Mouse (Mus musculus): ENCODE measurements at regions not wholly inside any gene's neighbourhood (a gene's known extent, or its start where the extent isn't known, plus 50 kb on each side); places are given as distances from the start of the nearest gene placed in this dataset.

GRCm38 (mm10) chr14:105056171-105056570 is 121.0 kb downstream of the Rbm26 start:
- no peak for DNase-seq (ENCODE audit: low spot score)

DNA sequence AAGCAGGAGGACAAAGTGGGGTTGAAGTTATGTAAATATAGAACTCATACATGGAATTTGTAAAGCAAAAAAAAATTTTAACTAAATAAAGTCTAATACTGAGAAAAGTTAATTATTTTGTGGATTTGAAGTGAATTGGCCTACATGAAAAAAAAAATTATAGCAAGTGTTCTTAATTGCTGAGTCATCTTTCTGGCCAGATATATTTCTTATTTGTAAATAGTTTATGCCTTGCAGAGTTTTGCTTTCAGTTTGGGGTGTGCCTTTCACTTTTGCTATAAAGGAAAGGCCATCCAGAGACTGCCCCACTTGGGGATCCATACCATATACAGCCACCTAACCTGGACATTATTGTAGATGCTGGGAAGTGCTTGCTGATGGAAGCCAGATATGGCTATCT is 138.3 kb downstream of the Rbm26 start:
- DNase-seq (ENCODE audit: low spot score), result no peak

GRCm38 (mm10) chr14:105034712-105035377 is 142.3 kb downstream of the Rbm26 start:
- DNase-seq (ENCODE audit: low spot score), result no peak

DNA sequence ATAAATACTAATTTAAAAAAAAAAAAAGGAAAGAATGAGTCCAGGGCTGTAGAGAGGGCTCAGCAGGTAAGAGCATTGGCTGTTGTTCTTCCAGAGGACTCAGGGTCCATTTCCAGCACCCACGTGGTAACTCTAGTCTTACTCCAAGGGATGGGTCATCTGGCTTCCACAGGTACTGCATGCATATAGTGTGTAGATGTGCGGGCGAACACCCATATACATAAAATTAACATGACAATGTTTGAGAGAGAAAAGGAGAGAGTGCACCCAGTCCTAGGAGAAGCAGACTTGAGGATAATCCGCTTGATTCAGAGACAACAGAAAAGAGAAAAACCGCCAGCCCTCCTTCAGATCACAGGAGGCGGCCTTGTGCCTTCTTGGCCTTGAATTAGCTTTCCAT is 157.2 kb downstream of the Rbm26 start:
- DNase-seq (ENCODE audit: low spot score), result no peak

DNA sequence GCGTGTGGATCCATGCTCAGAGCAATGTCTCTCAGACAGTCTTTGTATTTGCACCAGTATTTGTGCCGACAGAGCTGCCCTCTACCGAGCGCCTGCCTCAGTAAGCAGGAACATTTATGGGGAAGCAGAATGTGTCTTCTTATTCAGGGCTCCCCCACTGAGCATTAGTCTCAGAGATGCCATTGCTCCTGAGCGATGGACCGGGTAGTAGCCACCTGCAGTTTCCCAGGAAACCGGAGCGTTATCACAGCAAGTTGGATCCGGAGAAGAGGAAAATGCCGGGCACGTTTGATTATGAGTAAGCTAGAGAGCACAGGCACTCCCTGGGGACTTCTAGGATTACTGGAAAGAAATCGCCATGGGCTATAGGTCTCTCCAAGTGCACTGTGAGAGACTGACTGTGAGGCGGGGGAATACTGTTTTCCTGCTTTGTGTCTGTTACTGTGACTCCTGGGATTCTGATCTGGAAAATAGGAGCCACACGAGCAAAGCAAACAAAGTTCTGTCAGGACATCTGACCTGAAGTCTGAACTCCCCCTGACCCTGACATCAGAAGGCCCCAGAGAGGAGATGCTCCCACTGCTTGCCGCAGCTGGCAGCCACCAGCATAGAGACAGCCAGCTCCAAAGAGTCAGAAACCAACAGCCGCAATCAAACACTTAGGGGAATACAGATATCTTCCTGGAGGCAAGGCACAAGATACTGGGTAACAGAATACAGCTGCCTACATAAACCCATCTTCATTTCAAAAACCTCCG is 160.9 kb downstream of the Rbm26 start:
- no peak for DNase-seq (ENCODE audit: low spot score)

DNA sequence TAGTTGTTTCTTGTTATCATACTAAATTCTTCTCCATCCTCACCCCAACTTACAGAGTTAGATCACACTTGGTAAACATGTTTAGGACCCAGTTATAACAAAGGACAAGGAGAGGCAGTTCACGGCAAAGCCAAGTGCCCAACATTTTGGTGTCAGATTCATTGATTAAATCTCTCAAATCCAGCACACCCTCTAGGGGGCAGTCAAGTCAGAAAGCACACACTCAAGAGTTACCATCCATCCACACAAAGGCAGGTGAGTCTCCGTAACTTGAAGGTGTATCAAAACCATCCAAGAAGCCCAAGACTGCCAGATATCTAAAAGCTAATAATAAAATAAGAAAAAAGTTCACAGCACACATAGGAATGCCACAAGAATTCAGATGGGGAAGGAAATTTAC is 161.8 kb downstream of the Rbm26 start:
- no peak for DNase-seq (ENCODE audit: low spot score)

- no peak for DNase-seq (ENCODE audit: low spot score)
Observed at GRCm38 (mm10) chr14:105010742-105011141, 166.4 kb downstream of the Rbm26 start.

DNA sequence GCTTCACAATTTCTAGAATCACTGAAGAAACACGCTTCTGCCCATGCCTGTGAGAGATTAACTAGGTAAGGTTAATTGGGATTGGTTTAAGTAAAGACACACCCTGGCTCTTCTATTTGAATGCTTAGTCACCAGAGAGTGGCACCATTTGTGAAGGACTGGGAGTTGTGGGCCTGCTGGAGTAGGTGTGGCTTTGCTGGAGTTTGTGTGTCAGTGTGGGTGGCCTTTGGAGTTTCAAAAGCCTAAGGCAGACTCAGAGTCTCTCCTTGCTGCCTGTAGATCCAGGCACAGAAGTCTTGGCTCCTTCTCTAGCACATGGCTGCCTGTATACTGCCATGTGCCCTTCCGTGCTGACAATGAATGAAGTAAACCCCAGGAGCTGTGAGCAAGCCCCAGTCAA is 168.8 kb downstream of the Rbm26 start:
- no peak for DNase-seq (ENCODE audit: low spot score)

DNA sequence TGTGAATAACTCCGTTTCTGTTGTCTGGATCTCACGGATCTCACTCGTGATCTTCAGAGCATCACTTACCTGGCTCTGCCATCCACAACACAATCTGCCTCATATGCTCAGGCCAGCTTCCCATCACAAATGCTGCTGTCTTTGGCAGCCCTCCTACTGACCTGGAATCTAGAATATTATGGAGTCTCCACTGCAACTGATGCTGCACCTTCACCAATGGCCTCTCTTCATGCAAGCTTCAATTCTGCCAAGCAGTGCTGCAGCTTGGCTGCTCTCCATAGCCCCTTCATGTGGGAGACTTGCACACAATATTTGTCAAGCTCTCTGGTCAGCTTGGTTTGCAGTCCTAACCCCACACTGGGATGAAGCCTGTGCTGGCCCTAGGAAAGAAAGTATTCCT is 183.1 kb downstream of the Rbm26 start:
- no peak for DNase-seq (ENCODE audit: low spot score)

GRCm38 (mm10) chr14:104966046-104966445 is 211.1 kb downstream of the Rbm26 start:
- no peak for DNase-seq (ENCODE audit: low spot score)

- DNase-seq (ENCODE audit: low spot score), result no peak
Observed at GRCm38 (mm10) chr14:104943450-104943849, 233.7 kb downstream of the Rbm26 start.

GRCm38 (mm10) chr14:104939961-104940360 is 237.2 kb downstream of the Rbm26 start:
- no peak for DNase-seq (ENCODE audit: low spot score)

- no peak for DNase-seq (ENCODE audit: low spot score)
Observed at GRCm38 (mm10) chr14:104937083-104937864, 239.9 kb downstream of the Rbm26 start.

DNA sequence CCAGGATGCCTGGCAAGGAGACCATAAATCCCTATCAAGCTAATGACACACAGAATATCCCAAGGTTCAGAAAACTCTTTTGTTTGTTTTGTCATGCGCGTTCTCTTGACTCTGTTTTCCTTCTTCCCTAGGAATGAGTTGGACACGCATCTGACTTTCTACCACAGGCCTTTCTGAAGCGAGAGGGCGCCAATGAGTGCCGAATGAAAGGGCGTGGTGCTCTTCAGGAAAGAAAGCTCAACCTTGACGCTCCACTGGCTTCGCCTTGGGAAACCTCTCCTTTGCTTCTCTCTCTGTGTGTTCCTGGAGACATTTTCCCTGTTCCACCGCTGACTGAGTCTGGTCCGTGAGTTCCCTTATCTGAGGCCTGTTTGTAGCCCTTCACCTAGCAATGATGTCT is 241.2 kb downstream of the Rbm26 start:
- DNase-seq (ENCODE audit: low spot score), result no peak

- DNase-seq (ENCODE audit: low spot score), result no peak
Observed at GRCm38 (mm10) chr14:104905706-104906105, 271.4 kb downstream of the Rbm26 start.

DNA sequence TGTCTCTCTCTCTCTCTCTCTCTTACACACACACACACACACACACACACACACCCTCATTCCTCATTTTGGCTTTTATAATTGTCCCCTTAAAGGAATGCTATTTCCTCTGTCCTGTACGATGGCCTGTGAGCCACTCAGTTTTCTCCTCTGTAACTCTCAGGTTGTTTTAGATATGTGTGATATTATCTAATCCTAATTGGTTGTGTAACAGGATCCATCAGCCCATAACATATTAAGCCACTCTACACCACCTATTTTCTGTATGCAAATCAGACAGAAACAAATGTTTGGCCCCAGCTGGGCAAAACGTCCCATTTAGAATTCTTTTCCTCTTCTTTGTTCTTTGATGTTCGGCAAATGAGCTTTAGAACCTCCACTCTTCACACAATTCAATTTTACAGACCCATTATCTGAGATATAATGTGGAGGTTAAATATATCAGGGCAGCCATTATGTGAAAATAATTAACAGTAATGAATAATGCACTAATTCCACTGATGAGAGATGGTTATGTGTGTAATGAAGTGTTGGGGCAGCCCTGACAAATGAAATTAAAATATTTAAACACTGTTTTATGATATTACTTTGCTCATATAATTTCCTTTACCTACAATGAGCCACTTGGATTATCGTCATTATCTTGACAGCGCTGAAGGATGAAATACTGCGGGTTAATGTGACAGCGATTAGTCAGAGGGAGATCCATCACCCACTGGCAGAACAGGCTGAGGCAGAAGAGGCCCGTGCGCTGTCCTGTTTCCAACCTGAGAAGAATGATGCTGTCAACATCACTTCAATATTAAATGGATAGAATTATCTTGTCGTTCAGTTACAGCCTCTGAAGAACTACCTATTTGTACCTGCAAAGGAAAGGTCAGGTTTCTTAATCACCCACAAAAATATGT is 274.8 kb downstream of the Rbm26 start:
- no peak for DNase-seq (ENCODE audit: low spot score)

DNA sequence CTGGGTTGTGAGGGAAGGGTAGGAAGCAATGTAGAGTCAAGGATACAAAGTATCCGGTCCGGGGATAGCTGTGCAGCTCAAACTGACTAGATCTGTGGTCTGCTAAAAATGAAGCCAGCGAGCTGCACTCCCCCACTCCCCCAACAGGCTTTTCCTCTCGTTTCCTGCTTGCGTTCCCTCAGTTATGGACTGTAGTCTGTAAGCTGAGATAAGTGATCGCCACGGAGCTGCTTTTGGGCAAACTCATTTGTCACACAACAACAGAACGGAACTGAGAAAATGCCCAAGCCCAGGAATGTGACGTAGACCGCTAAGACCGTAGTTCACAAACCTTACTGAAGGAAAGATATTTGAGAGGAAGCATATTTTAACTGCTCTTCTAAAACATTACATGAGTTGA is 276.1 kb downstream of the Rbm26 start:
- no peak for DNase-seq (ENCODE audit: low spot score)

DNA sequence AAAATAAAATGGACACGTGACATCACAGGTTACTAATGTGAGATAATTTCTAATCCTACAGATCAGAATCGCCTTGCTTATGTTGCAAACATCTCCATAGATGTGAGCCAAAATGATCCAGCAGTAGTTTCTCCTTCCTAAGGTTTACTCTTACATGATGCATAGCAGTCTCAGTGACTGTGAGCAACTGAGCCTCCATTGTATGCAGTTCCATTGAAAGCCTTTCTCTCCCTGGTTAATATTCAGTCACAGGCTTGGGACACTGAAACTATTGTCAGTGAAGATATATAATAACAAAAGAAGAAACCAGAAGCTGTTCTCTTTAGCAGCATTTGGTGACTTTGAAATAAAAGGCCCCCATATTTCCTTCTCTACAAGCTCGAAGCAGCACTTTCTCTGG is 305.9 kb downstream of the Rbm26 start:
- DNase-seq (ENCODE audit: low spot score), result no peak

DNA sequence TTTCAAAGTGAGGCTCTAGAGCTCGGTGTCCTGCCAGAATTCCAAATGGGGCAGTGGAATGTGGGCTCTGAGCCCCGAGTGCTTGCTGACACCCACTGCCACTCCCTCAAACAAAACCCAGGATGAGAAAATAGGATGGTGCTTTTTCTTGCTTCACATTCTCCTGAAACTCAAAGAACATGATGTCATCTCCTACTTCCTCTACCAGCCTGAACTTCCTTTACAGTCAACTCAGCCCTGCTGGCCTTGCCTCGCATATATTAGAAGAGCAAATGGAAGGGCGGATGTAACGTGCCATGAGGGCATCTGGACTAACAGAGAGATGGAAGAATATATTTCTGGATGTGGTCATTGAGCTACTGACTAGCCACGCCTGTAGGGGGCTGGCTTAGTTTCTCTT is 309.6 kb downstream of the Rbm26 start:
- no peak for DNase-seq (ENCODE audit: low spot score)

DNA sequence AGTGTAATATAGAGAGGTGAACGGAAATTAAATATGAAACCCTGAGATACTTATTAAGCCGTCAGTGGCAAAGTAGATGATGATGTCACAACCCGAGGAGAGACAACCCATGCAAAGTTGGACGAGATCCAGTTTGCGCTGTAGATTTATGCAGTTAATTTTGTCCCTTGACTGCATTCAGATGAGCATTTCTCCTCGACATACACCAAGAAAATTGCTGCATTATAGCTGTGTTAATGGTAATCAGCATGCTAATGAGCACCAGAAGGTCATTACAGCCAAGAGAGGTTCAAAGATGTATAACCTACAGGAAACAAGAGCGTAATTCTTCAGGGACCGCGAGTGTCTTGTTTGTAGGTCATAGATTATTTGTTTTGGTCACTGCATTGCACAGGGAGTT is 313.2 kb downstream of the Rbm26 start:
- DNase-seq (ENCODE audit: low spot score), result no peak

- DNase-seq (ENCODE audit: low spot score), result no peak
Observed at GRCm38 (mm10) chr14:104855913-104856312, 321.2 kb downstream of the Rbm26 start.

GRCm38 (mm10) chr14:104849274-104849673 is 326.8 kb upstream of the Rnf219 start:
- no peak for DNase-seq (ENCODE audit: low spot score)

All from c-Kit-positive CD71-positive TER-119-positive erythroid progenitor cells, embryonic 14.5 days (primary cell).